Mouse (Mus musculus) c-Kit-positive CD71-positive TER-119-negative erythroid progenitor cells, embryonic 14.5 days (primary cell): Measurements from ENCODE around the gene Olfr1323.

Experiments used
- DNase-seq: peaks from one replicate; pipeline ENCODE4 v3.0.0-alpha.2; 2013; ENCODE audit warnings: low read depth

The Olfr1323 gene

GRCm38 (mm10) chrX:50019259-50019658 is at the start of gene Olfr1323:
Gene Olfr1323, minus strand, starts transcription at chrX:50019359.
- no peak for DNase-seq

DNA sequence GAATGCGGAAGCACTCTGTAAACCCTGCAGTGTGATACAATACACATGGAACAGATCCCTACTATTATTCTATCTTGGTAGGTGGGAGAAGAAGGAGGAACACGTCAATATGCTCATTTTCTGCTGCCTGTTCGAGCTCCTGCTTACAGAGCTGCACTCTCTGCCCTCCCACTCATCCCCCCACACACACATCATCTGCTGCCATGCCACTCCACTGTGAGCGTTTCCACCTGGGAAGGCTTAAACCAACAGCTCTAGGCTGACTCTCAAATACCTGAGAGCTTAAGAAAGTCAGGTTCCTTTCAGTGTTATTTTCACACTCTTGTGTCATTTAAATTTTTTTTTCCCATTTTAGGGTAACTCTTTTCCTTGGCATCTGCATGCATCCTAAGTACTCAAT is 6.9 kb downstream of the Olfr1323 start:
- DNase-seq = no peak
